Mouse (Mus musculus) neural tube, embryonic 14.5 days (tissue): Measurements from ENCODE around the gene Emc6. TPM values are rescaled to one million over a fixed set of nuclear protein-coding genes. Genes with fewer than 3 reads are reported as not detected.
A peak's percentile ranks its signal among the peaks of the same experiment; 100 is the strongest.

Experiments
- ATAC-seq: fragments of 200-750 bp; cut with Nextera tagmentation; 2 replicates; pipeline ENCODE4 v1.8.0; 2017; ENCODE audit warnings: low read depth, mild to moderate bottlenecking, moderate TSS enrichment, moderate library complexity
- H3K27ac ChIP-seq: fragments of 300-500 bp; sonication (generic); 2 replicates; pipeline ENCODE4 v1.5.1; 2014; ENCODE audit warnings: low read depth, mild to moderate bottlenecking, control low read depth, low read length, moderate library complexity, mixed read lengths
- H3K27me3 ChIP-seq: fragments of 300-500 bp; sonication (generic); 2 replicates; pipeline ENCODE4 v1.6.1; 2014; ENCODE audit warnings: low read length; ENCODE audit not compliant: control insufficient read depth, insufficient read depth
- H3K36me3 ChIP-seq: fragments of 300-500 bp; sonication (generic); 2 replicates; pipeline ENCODE4 v1.6.1; 2014; ENCODE audit warnings: low read length, mixed read lengths; ENCODE audit not compliant: control insufficient read depth, insufficient read depth
- H3K4me1 ChIP-seq: fragments of 300-500 bp; sonication (generic); 2 replicates; pipeline ENCODE4 v1.6.1; 2014; ENCODE audit warnings: low read length; ENCODE audit not compliant: control insufficient read depth, insufficient read depth
- H3K4me2 ChIP-seq: fragments of 300-500 bp; sonication (generic); 2 replicates; pipeline ENCODE4 v1.6.1; 2014; ENCODE audit warnings: mild to moderate bottlenecking, low read depth, low read length, control low read depth
- H3K4me3 ChIP-seq: fragments of 300-500 bp; sonication (generic); 2 replicates; pipeline ENCODE4 v1.5.1; 2014; ENCODE audit warnings: low read depth, low read length, control low read depth, mixed read lengths
- H3K9ac ChIP-seq: fragments of 300-500 bp; sonication (generic); replicated peaks from 2 replicates; pipeline ENCODE4 v1.6.1; 2014; ENCODE audit warnings: low read depth, mild to moderate bottlenecking, control low read depth, low read length, mixed read lengths
- H3K9me3 ChIP-seq: fragments of 300-500 bp; sonication (generic); 2 replicates; pipeline ENCODE4 v1.6.1; 2016; ENCODE audit warnings: low read length; ENCODE audit not compliant: control insufficient read depth
- WGBS: fragments of 180-500 bp; shearing (Covaris S2); extraction: QIAGEN DNeasy Blood & Tissue Kit; methylation state at CpG from one replicate; pipeline ENCODE4 v1.1.7; 2014; 5-methylcytosine and 5-hydroxymethylcytosine counted together
- polyA plus RNA-seq: library from polyadenylated mRNA; unstranded; fragments of >200 nt; fragmentation: Nextera tagmentation; extraction: Ambion mirVana; gene quantifications from 2 replicates; pipeline ENCODE4 v1.2.1, GENCODE M21; 2014

The Emc6 gene
- polyA plus RNA-seq, 1 experiment from 2014 or later = 158 TPM

GRCm38 (mm10) chr11:73168071-73168470 lies 8.8 kb downstream of the Emc6 start:
- WGBS = 84% methylated on average over 8 of the region's 8 CpGs
- Histone ChIP-seq H3K4me2 (no peak overlapping the region), H3K27me3 (no peaks in the 10 kb centered on the region), H3K9ac (no peak overlapping the region), H3K4me3 (no peak overlapping the region), H3K27ac (no peak overlapping the region), H3K9me3 (no peaks in the 10 kb centered on the region), H3K36me3 (no peaks in the 10 kb centered on the region), H3K4me1 (no peaks in the 10 kb centered on the region; the same call in 1 of the 2 replicates)
- no peak for ATAC-seq

- Histone ChIP-seq H3K9me3 (no peaks in the 10 kb centered on the region), H3K27me3 (peaks cover 6% of the 10 kb centered on the region; the same call in 1 of the 2 replicates), H3K36me3 (no peaks in the 10 kb centered on the region), H3K4me2 (no peak overlapping the region), H3K9ac (no peak overlapping the region), H3K4me3 (no peak overlapping the region), H3K27ac (no peak overlapping the region), H3K4me1 (0 out of 2 replicates have a peak, but pooled peaks cover 2% of the 10 kb centered on the region)
- WGBS = 77% methylated on average over 5 of the region's 5 CpGs
- ATAC-seq = no peak
Measured at GRCm38 (mm10) chr11:73162284-73162683, 14.6 kb downstream of the Emc6 start.

- no peak overlapping the region for H3K4me2 ChIP-seq
- 0 out of 2 replicates have a peak, but pooled peaks cover 2% of the 10 kb centered on the region for H3K4me1 ChIP-seq
- H3K36me3 ChIP-seq = no peaks in the 10 kb centered on the region
- H3K9ac ChIP-seq = no peak overlapping the region
- no peak overlapping the region for H3K27ac ChIP-seq
- WGBS = 91% methylated on average over 4 of the region's 4 CpGs
- peaks cover 6% of the 10 kb centered on the region; the same call in 1 of the 2 replicates for H3K27me3 ChIP-seq
- no peak overlapping the region for H3K4me3 ChIP-seq
- no peaks in the 10 kb centered on the region for H3K9me3 ChIP-seq
- no peak for ATAC-seq
Measured at GRCm38 (mm10) chr11:73161616-73162015, 15.2 kb downstream of the Emc6 start.

GRCm38 (mm10) chr11:73160811-73161200 lies 16.0 kb downstream of the Emc6 start:
- no peaks in the 10 kb centered on the region for H3K36me3 ChIP-seq
- H3K9ac ChIP-seq = no peak overlapping the region
- peaks cover 6% of the 10 kb centered on the region; the same call in 1 of the 2 replicates for H3K27me3 ChIP-seq
- H3K4me1 ChIP-seq = 0 out of 2 replicates have a peak, but pooled peaks cover 2% of the 10 kb centered on the region
- H3K9me3 ChIP-seq = no peaks in the 10 kb centered on the region
- 23% methylated on average over 6 of the region's 6 CpGs for WGBS
- ATAC-seq = no peak
- peak overlapping the region; percentile 78 for H3K4me2 ChIP-seq
- H3K27ac ChIP-seq = no peak overlapping the region
- H3K4me3 ChIP-seq = peak overlapping the region; percentile 38; the same call in 1 of the 2 replicates

- ATAC-seq = peak; percentile 74
Measured at GRCm38 (mm10) chr11:73159957-73160810, 16.7 kb downstream of the Emc6 start, which contains the start of gene P2rx5. P2rx5 (plus strand) TSS chr11:73160421.

GRCm38 (mm10) chr11:73155071-73155470 lies 21.8 kb downstream of the Emc6 start:
- H3K9me3 ChIP-seq = no peaks in the 10 kb centered on the region
- ATAC-seq = no peak
- H3K27ac ChIP-seq = no peak overlapping the region
- H3K36me3 ChIP-seq = no peaks in the 10 kb centered on the region
- no peak overlapping the region for H3K9ac ChIP-seq
- H3K27me3 ChIP-seq = peaks cover 6% of the 10 kb centered on the region; the same call in 1 of the 2 replicates
- WGBS = 77% methylated on average over 6 of the region's 6 CpGs
- no peaks in the 10 kb centered on the region for H3K4me1 ChIP-seq
- no peak overlapping the region for H3K4me2 ChIP-seq
- no peak overlapping the region for H3K4me3 ChIP-seq

More at GRCm38 (mm10) chr11:73159957-73160810, 16.7 kb downstream of the Emc6 start, which contains the start of gene P2rx5:
- Histone ChIP-seq H3K4me3 (peak within 1 kb of the TSS; percentile 38), H3K9me3 (no peaks in the 10 kb centered on the region), H3K27me3 (peaks cover 6% of the 10 kb centered on the region; the same call in 1 of the 2 replicates), H3K4me1 (0 out of 2 replicates have a peak, but pooled peaks cover 2% of the 10 kb centered on the region), H3K36me3 (no peaks in the 10 kb centered on the region), H3K9ac (peak within 1 kb of the TSS; percentile 53; the same call in 1 of the 2 replicates), H3K4me2 (peak within 1 kb of the TSS; percentile 78), H3K27ac (no peak within 1 kb of the TSS)
- 3% methylated on average over 49 of the region's 49 CpGs for WGBS

- no peaks in the 10 kb centered on the region for H3K4me1 ChIP-seq
- H3K27me3 ChIP-seq = no peaks in the 10 kb centered on the region
- WGBS = 82% methylated on average over 9 of the region's 9 CpGs
- no peak for ATAC-seq
- no peak overlapping the region for H3K27ac ChIP-seq
- no peaks in the 10 kb centered on the region for H3K36me3 ChIP-seq
- H3K4me3 ChIP-seq = no peak overlapping the region
- H3K9ac ChIP-seq = no peak overlapping the region
- H3K9me3 ChIP-seq = no peaks in the 10 kb centered on the region
- H3K4me2 ChIP-seq = no peak overlapping the region
Measured at GRCm38 (mm10) chr11:73148209-73148608, 28.6 kb downstream of the Emc6 start.

GRCm38 (mm10) chr11:73146975-73147365 lies 29.9 kb downstream of the Emc6 start:
- Histone ChIP-seq H3K36me3 (no peaks in the 10 kb centered on the region), H3K27me3 (no peaks in the 10 kb centered on the region), H3K4me2 (no peak overlapping the region), H3K27ac (no peak overlapping the region), H3K4me3 (no peak overlapping the region), H3K9me3 (no peaks in the 10 kb centered on the region), H3K4me1 (no peaks in the 10 kb centered on the region), H3K9ac (no peak overlapping the region)
- ATAC-seq = no peak
- WGBS = 62% methylated on average over 7 of the region's 7 CpGs
